Mouse (Mus musculus) embryonic fibroblast, embryonic 13.5 days (primary cell): ENCODE results near the gene Cox6b1. TPM values are rescaled to one million over a fixed set of nuclear protein-coding genes. Genes with fewer than 3 reads are reported as not detected.

ENCODE experiments used
- H3K27ac ChIP-seq: 2 replicates; pipeline ENCODE4 v1.5.1; 2012; ENCODE audit warnings: low read length, control low read depth, inconsistent platforms; ENCODE audit not compliant: insufficient read depth
- H3K4me1 ChIP-seq: 2 replicates; pipeline ENCODE4 v1.6.1; 2011; ENCODE audit warnings: low read length; ENCODE audit not compliant: control insufficient read depth, insufficient read depth
- H3K4me3 ChIP-seq: 2 replicates; pipeline ENCODE4 v1.5.1; 2011; ENCODE audit warnings: mild to moderate bottlenecking, control low read depth, low read length; ENCODE audit not compliant: insufficient read depth
- CTCF ChIP-seq: IDR thresholded peaks from 2 replicates; pipeline ENCODE4 v1.5.1; 2011; ENCODE audit warnings: mild to moderate bottlenecking, control low read depth, low read length, moderate library complexity, borderline replicate concordance; ENCODE audit not compliant: insufficient read depth
- POLR2A ChIP-seq: IDR thresholded peaks from 2 replicates; pipeline ENCODE4 v1.6.1; 2011; ENCODE audit warnings: low read depth, mild to moderate bottlenecking, control low read depth, low read length, moderate library complexity
- polyA plus RNA-seq: library from polyadenylated mRNA; stranded (reverse); fragments of >200 nt; gene quantifications from 2 replicates; pipeline ENCODE4 v1.2.4, GENCODE M21; 2011; ENCODE audit warnings: low read depth; ENCODE audit not compliant: missing spikeins, insufficient read length

The Cox6b1 gene
- polyA plus RNA-seq, result 550 and 557 TPM in 2 replicates

- peak; percentile 91 for TF ChIP-seq POLR2A
- TF ChIP-seq CTCF, result no peak
- Histone ChIP-seq H3K4me3 (peak within 1 kb of the TSS; percentile 98), H3K27ac (no peak within 1 kb of the TSS), H3K4me1 (no peaks in the 10 kb centered on the region)
Measured at GRCm38 (mm10) chr7:30625530-30626384, at the start of gene Cox6b1. Cox6b1 (minus strand) TSS chr7:30626151.

DNA sequence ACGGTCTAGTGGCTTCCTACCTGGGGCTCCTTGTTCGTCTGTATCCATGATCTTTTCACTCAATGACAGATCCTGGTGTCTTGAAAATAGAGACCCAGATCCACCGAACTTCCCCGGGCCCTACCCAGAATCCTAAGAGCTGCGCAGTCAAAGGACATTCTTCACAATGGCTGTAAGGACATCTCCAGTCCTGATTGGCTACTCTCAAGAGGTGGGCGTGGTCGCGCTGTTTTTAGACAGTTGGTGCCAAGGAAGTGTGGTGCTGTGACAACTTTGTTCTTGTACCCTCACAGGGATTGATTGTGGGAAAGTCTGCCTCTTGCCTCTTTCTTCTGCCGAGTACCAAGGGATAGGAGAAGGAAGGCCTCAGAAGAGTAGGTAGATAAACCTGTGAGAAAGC, 45.5 kb upstream of the Cox6b1 start, which contains the start of gene Pmis2:
Gene Pmis2 (minus strand): TSS at position 126 of the 400 bp plus-strand sequence.
- Histone ChIP-seq H3K4me3 (no peak within 1 kb of the TSS), H3K4me1 (no peaks in the 10 kb centered on the region), H3K27ac (no peak within 1 kb of the TSS)
- TF ChIP-seq CTCF (no peak), POLR2A (no peak)

DNA sequence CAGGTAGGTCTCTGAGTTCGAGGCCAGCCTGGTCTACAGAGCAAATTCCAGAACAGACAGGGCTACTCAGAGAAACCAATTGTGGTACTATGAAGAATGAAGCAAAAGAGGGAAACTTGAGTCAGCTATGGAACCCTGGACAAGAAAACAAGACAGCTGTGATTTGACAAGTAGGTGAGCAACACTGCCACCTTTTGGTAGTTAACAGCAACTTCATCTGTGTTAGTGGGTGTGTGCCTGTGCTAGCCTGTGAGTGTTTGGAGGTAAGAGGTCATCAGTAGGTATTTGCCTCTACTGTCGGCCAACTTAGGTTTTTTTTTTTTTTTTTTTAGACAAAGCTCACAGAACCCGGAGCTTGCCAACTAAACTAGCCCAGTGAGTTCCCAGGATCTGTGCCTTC, 43.3 kb upstream of the Cox6b1 start:
- TF ChIP-seq POLR2A, result no peak
- no peak overlapping the region for H3K27ac ChIP-seq
- H3K4me3 ChIP-seq, result no peak overlapping the region

DNA sequence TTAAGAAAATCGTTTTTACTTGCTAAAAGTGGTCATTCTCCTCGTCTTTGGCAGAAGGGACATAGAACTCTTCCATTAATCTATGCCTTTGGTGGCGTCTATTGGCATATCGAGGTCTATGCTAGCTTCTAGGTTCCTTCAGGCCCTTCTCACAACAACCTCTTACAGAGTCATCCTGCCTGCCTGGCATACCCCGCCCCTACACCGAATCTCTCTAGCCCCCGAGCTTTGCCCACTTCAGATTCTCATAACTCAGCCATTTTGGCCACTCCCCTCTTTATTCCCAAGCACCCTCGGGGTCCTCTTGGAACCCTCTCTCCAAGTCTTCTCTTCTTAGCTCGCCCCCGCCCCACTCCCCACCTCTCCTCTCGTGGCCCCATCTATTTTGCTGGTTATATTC, 39.4 kb upstream of the Cox6b1 start:
- Histone ChIP-seq H3K4me3 (peak overlapping the region; percentile 71), H3K27ac (no peak overlapping the region), H3K4me1 (no peaks in the 10 kb centered on the region)
- TF ChIP-seq CTCF (no peak), POLR2A (no peak)

More for the DNA sequence above, 43.3 kb upstream of the Cox6b1 start:
- H3K4me1 ChIP-seq, result no peaks in the 10 kb centered on the region

GRCm38 (mm10) chr7:30664529-30665200, 38.7 kb upstream of the Cox6b1 start, which contains the start of gene Haus5:
Haus5 (minus strand) TSS chr7:30664994.
- Histone ChIP-seq H3K4me1 (no peaks in the 10 kb centered on the region), H3K4me3 (peak within 1 kb of the TSS; percentile 71), H3K27ac (no peak within 1 kb of the TSS)
- TF ChIP-seq CTCF (no peak), POLR2A (peak; percentile 74)

DNA sequence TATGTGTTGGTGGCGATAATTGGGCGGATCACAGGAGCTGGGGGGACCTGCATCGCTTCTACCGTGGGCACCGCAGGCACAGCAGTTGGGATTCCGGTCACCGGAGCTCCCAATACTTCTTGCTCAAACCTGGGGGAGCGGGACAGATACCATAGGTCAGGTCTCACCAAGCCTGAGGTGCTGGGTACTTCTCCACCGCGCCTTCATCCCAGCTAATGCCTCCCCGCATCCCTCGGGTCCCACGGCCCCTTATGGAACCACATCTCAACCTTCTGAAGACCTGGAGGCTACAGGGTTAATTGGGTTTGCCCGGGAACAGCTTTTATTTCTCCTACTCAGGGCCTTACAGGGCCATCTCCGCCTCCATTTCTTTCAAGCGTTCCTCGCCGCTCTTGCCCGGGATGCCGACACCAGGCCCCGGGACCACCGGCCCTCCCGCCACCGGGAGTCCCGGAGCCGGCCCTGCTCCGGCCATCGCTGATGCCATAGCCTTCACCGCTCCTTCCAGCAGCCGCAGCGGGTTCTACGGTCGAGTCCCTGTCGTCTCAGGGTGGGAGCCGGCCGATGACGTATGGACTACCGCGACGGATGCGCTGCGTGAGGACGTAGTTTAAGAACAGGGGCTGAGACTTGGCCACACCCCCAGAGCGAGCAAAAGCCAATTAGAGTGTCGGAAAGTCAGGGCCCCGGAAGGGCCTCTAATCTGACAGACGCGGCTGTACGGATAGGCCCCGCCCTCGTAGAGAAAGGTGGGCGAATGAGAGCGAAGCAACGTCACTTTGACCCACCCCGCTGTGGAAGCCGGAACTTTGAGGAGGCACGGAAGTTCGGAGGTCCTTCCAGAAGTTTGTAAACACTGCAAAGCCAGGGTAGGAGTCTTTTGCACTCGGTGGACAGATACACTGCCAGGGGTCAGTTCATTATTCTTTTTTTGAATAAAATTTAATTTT, 23.9 kb upstream of the Cox6b1 start, which contains the start of gene Rbm42:
Gene Rbm42 (minus strand): TSS at position 727 of the 950 bp plus-strand sequence.
- Histone ChIP-seq H3K27ac (no peak within 1 kb of the TSS), H3K4me3 (peak within 1 kb of the TSS; percentile 75), H3K4me1 (no peaks in the 10 kb centered on the region)
- TF ChIP-seq POLR2A (peak; percentile 71), CTCF (no peak)

DNA sequence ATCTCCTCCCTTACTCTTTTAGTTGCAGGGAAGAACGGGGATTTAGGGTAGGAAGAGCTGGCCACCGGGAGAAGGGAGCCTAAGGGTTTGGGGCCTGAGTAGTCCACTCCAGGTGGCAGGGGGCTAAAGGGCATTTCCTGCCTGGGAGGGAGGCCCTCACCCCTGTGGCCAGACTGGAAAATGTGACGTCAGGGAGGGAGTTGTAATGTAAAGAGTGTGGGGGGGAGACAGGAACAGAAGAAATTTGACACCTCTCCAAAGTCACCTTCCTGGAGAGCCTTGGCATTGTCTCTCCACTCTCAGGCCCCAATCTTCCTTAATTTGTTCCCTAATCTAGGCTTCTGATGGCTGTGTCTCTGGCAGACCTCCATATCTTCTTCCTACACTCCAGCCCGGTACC, 13.1 kb upstream of the Cox6b1 start:
- no peaks in the 10 kb centered on the region for H3K4me1 ChIP-seq
- TF ChIP-seq POLR2A (no peak), CTCF (no peak)
- no peak overlapping the region for H3K4me3 ChIP-seq
- H3K27ac ChIP-seq, result no peak overlapping the region

- TF ChIP-seq CTCF (no peak), POLR2A (no peak)
- Histone ChIP-seq H3K4me3 (no peak overlapping the region), H3K4me1 (no peaks in the 10 kb centered on the region), H3K27ac (no peak overlapping the region)
Measured at GRCm38 (mm10) chr7:30636395-30636794, 10.4 kb upstream of the Cox6b1 start.

- Histone ChIP-seq H3K4me3 (no peak within 1 kb of the TSS), H3K27ac (no peak within 1 kb of the TSS), H3K4me1 (no peaks in the 10 kb centered on the region)
- no peak for TF ChIP-seq POLR2A
- no peak for TF ChIP-seq CTCF
Measured at GRCm38 (mm10) chr7:30635752-30636151, 9.8 kb upstream of the Cox6b1 start, which contains the start of gene Etv2. Etv2 (minus strand) TSS chr7:30635852.
